Mouse (Mus musculus) embryonic fibroblast, embryonic 13.5 days (primary cell): ENCODE data around the gene Gorab. TPM values are rescaled to one million over a fixed set of nuclear protein-coding genes. Genes with fewer than 3 reads are reported as not detected.

ENCODE experiments used
- H3K27ac ChIP-seq: 2 replicates; pipeline ENCODE4 v1.5.1; 2012; ENCODE audit warnings: low read length, control low read depth, inconsistent platforms; ENCODE audit not compliant: insufficient read depth
- H3K4me1 ChIP-seq: 2 replicates; pipeline ENCODE4 v1.6.1; 2011; ENCODE audit warnings: low read length; ENCODE audit not compliant: control insufficient read depth, insufficient read depth
- H3K4me3 ChIP-seq: 2 replicates; pipeline ENCODE4 v1.5.1; 2011; ENCODE audit warnings: mild to moderate bottlenecking, control low read depth, low read length; ENCODE audit not compliant: insufficient read depth
- CTCF ChIP-seq: IDR thresholded peaks from 2 replicates; pipeline ENCODE4 v1.5.1; 2011; ENCODE audit warnings: mild to moderate bottlenecking, control low read depth, low read length, moderate library complexity, borderline replicate concordance; ENCODE audit not compliant: insufficient read depth
- POLR2A ChIP-seq: IDR thresholded peaks from 2 replicates; pipeline ENCODE4 v1.6.1; 2011; ENCODE audit warnings: low read depth, mild to moderate bottlenecking, control low read depth, low read length, moderate library complexity
- polyA plus RNA-seq: library from polyadenylated mRNA; stranded (reverse); fragments of >200 nt; gene quantifications from 2 replicates; pipeline ENCODE4 v1.2.4, GENCODE M21; 2011; ENCODE audit warnings: low read depth; ENCODE audit not compliant: missing spikeins, insufficient read length

Gorab gene
- 25.3 and 27.4 TPM in 2 replicates for polyA plus RNA-seq

- H3K4me3 ChIP-seq, result peak within 1 kb of the TSS; percentile 91
- H3K4me1 ChIP-seq, result peaks cover 5% of the 10 kb centered on the region
- TF ChIP-seq POLR2A (peak; percentile 77), CTCF (no peak)
- H3K27ac ChIP-seq, result peak within 1 kb of the TSS; percentile 67
Observed at GRCm38 (mm10) chr1:163403498-163404126, at the start of gene Gorab. Gorab (minus strand) TSS chr1:163403669.

GRCm38 (mm10) chr1:163443832-163444231 lies 40.4 kb upstream of the Gorab start:
- H3K4me3 ChIP-seq, result no peak overlapping the region
- no peaks in the 10 kb centered on the region; the same call in 1 of the 2 replicates for H3K4me1 ChIP-seq
- H3K27ac ChIP-seq, result no peak overlapping the region
- TF ChIP-seq CTCF, result no peak
- TF ChIP-seq POLR2A, result no peak

- H3K27ac ChIP-seq, result no peak overlapping the region
- no peak overlapping the region for H3K4me3 ChIP-seq
- TF ChIP-seq POLR2A, result no peak
- TF ChIP-seq CTCF, result no peak
- no peaks in the 10 kb centered on the region; the same call in 1 of the 2 replicates for H3K4me1 ChIP-seq
Observed at GRCm38 (mm10) chr1:163439002-163439401, 35.5 kb upstream of the Gorab start.

GRCm38 (mm10) chr1:163423467-163424014 lies 20.1 kb upstream of the Gorab start:
- TF ChIP-seq CTCF (no peak), POLR2A (no peak)
- 0 out of 2 replicates have a peak, but pooled peaks cover 6% of the 10 kb centered on the region for H3K4me1 ChIP-seq
- no peak overlapping the region for H3K4me3 ChIP-seq
- H3K27ac ChIP-seq, result no peak overlapping the region

- TF ChIP-seq CTCF (no peak), POLR2A (no peak)
- no peak overlapping the region for H3K27ac ChIP-seq
- H3K4me1 ChIP-seq, result peaks cover 4% of the 10 kb centered on the region; the same call in 1 of the 2 replicates
- no peak overlapping the region for H3K4me3 ChIP-seq
Observed at GRCm38 (mm10) chr1:163417191-163417590, 13.7 kb upstream of the Gorab start.

GRCm38 (mm10) chr1:163414200-163414599 lies 10.7 kb upstream of the Gorab start:
- H3K27ac ChIP-seq, result no peak overlapping the region
- peaks cover 4% of the 10 kb centered on the region; the same call in 1 of the 2 replicates for H3K4me1 ChIP-seq
- H3K4me3 ChIP-seq, result no peak overlapping the region
- TF ChIP-seq POLR2A, result no peak
- no peak for TF ChIP-seq CTCF

GRCm38 (mm10) chr1:163406203-163406602 lies 2.7 kb upstream of the Gorab start:
- peaks cover 3% of the 10 kb centered on the region; the same call in 1 of the 2 replicates for H3K4me1 ChIP-seq
- H3K4me3 ChIP-seq, result no peak overlapping the region
- no peak overlapping the region for H3K27ac ChIP-seq
- no peak for TF ChIP-seq CTCF
- no peak for TF ChIP-seq POLR2A

GRCm38 (mm10) chr1:163391321-163391720 lies 12.1 kb downstream of the Gorab start:
- no peak for TF ChIP-seq POLR2A
- no peak for TF ChIP-seq CTCF
- Histone ChIP-seq H3K4me3 (no peak overlapping the region), H3K27ac (peak overlapping the region; percentile 80), H3K4me1 (peaks cover 4% of the 10 kb centered on the region)

- TF ChIP-seq POLR2A (no peak), CTCF (no peak)
- H3K4me3 ChIP-seq, result no peak overlapping the region
- H3K27ac ChIP-seq, result peak overlapping the region; percentile 80; the same call in 1 of the 2 replicates
- H3K4me1 ChIP-seq, result peaks cover 4% of the 10 kb centered on the region
Observed at GRCm38 (mm10) chr1:163390044-163390443, 13.4 kb downstream of the Gorab start.

GRCm38 (mm10) chr1:163386196-163386595 lies 17.3 kb downstream of the Gorab start:
- H3K27ac ChIP-seq, result no peak overlapping the region
- TF ChIP-seq POLR2A (no peak), CTCF (no peak)
- H3K4me3 ChIP-seq, result no peak overlapping the region
- peaks cover 23% of the 10 kb centered on the region for H3K4me1 ChIP-seq
